Mouse (Mus musculus): ENCODE measurements around the gene Ltb. TPM values are rescaled to one million over a fixed set of nuclear protein-coding genes. Genes with fewer than 3 reads are reported as not detected.

The Ltb gene
- polyA plus RNA-seq, 1 experiment from 2014 or later, result 0.64 TPM

DNA sequence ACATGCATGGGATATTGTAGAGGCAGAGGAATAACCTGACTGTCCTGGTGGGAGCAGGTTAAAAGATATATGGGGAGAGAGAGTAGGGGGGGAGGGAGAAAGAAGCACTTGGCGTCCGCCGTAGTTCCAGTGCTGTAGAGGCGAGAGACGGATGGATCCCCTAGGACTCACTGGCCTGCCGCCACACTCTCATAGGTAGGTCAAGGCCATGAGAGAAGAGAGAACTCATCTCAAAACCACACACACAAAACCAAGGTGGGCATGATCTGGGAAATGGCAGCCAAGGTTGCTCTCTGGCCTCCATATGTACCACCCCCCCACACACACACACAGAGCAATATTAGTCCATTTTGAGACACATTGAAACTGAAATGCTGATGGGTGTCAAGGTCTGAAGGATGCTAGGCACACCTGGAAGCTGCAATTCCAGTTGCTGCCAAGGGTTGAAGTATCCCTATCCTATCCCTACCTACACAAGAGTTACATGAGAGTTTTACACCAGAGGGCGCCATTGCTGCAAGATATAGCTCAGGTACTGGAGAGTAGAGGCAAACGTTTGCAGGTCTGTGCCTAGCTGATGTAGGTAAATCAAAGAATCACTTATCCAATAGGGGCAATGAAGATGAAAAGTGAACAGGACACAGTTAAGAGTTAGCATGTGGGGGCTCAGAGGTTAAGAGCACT lies 27.7 kb upstream of the Ltb start:
- peak overlapping the region; percentile 77 for H3K9ac ChIP-seq
- peak overlapping the region; percentile 99 for H3K27ac ChIP-seq (replicated peaks)
- H3K9me3 ChIP-seq, result no peaks in the 10 kb centered on the region

GRCm38 (mm10) chr17:35167794-35168193 lies 26.4 kb upstream of the Ltb start:
- Histone ChIP-seq H3K9me3 (no peaks in the 10 kb centered on the region), H3K4me3 (no peak overlapping the region), H3K4me1 (peaks cover 21% of the 10 kb centered on the region), H3K27me3 (replicated peaks) (no peaks in the 10 kb centered on the region; the same call in 1 of the 2 replicates), H3K27ac (replicated peaks) (no peak overlapping the region), H3K9ac (no peak overlapping the region), H3K36me3 (no peaks in the 10 kb centered on the region), H3K4me2 (no peak overlapping the region)
- 80% methylated on average over 7 of the region's 7 CpGs for WGBS
- ATAC-seq (ENCODE audit: extremely low read depth, insufficient number of reproducible peaks, low FRiP score, low TSS enrichment), result no peak

More for the DNA sequence above, 27.7 kb upstream of the Ltb start:
- 69% methylated on average over 8 of the region's 8 CpGs for WGBS
- Histone ChIP-seq H3K4me1 (peaks cover 34% of the 10 kb centered on the region), H3K4me3 (peak overlapping the region; percentile 100), H3K4me2 (peak overlapping the region; percentile 72), H3K27me3 (replicated peaks) (no peaks in the 10 kb centered on the region), H3K36me3 (peaks cover 12% of the 10 kb centered on the region)
- no peak for ATAC-seq (ENCODE audit: extremely low read depth, insufficient number of reproducible peaks, low FRiP score, low TSS enrichment)

GRCm38 (mm10) chr17:35168541-35169207 lies 25.6 kb upstream of the Ltb start:
- Histone ChIP-seq H3K9ac (0 out of 2 replicates have a peak overlapping the region, but pooled peaks have one; percentile 52), H3K4me1 (peaks cover 13% of the 10 kb centered on the region), H3K4me3 (no peak overlapping the region), H3K9me3 (no peaks in the 10 kb centered on the region), H3K4me2 (no peak overlapping the region), H3K27me3 (replicated peaks) (no peaks in the 10 kb centered on the region; the same call in 1 of the 2 replicates), H3K36me3 (no peaks in the 10 kb centered on the region), H3K27ac (replicated peaks) (no peak overlapping the region)
- ATAC-seq (ENCODE audit: extremely low read depth, insufficient number of reproducible peaks, low FRiP score, low TSS enrichment), result no peak
- 14% methylated on average over 4 of the region's 4 CpGs for WGBS

DNA sequence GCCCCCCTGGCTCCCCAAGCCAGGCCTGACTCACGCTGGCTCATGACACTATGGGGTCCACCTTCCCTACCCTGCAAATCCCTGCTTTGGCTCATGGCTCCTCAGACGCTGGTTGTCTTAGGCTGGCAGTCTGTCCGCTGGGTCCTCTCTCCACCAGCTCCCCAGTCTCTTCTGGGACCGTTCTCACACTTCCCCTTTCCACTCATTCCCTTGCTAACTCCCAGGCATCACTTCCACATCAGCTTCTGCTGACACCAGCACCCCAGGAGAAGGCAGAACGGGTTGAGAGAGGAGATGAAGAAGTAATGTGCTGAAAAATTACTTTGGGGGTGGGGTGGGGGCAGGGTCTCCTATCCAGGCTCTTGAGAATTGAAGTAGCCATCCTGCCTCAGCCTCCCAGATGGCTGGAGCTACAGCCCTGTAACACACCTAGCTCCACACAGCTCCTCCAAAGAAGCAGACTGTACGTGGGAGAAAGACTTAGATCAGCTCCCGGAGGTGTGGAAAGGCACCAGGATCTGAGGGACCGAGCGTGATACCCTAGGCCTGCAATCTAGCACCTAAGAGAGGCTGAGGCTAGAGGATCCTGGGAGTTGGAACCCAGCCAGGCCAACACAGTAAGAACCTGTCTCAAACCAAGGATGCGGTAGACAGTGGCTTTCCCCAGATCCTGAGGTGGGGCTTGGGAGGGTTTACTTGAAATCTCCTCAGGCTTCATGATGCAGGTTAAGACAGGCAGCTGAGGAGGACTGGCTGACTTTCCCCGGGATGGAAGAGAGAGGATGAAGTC lies 21.6 kb upstream of the Ltb start:
- H3K27ac ChIP-seq (replicated peaks), result no peak overlapping the region
- no peaks in the 10 kb centered on the region for H3K9me3 ChIP-seq
- peaks cover 4% of the 10 kb centered on the region; the same call in 1 of the 2 replicates for H3K27me3 ChIP-seq (replicated peaks)
- no peak for ATAC-seq (ENCODE audit: extremely low read depth, insufficient number of reproducible peaks, low FRiP score, low TSS enrichment)
- no peak overlapping the region for H3K4me3 ChIP-seq
- H3K36me3 ChIP-seq, result no peaks in the 10 kb centered on the region
- H3K9ac ChIP-seq, result no peak overlapping the region
- 0 out of 2 replicates have a peak, but pooled peaks cover 4% of the 10 kb centered on the region for H3K4me1 ChIP-seq
- no peak overlapping the region for H3K4me2 ChIP-seq
- WGBS, result 52% methylated on average over 11 of the region's 11 CpGs

GRCm38 (mm10) chr17:35173329-35173728 lies 20.9 kb upstream of the Ltb start:
- no peak overlapping the region for H3K9ac ChIP-seq

DNA sequence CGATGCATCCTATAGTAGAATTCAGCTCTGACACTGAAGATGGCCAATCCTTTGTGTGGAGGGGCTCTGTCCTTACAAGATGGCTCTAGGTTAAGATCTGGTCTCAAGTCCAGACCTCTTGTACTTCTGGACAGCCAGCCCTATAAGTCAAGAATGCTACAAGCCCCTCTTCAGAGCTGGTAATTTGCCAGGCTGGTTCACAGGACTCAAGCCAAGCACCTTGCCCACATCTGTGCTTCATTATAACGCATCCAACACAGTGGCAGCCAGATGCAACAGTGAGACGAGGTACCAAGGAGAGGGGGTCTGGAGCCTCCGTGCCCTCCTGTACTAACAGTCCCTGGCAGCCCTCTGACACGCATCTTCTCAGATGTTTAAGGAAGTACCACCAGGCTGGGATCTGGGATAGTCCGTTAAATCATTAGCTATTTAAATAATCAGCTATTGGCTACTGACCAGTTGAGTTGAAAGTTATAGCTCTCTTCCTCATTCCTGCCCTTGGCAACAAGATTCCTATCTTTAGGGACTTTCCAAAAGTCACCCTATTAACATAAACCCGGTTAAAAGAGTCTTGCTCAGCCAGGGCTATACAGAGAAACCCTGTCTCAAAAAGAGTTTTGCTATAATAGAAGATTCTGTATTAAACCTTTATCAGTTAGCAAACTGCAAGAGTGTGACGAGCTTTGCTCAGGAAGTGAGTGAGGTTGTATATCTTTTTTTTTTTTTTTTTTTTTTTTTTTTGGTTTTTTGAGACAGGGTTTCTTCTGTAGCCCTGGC lies 19.9 kb upstream of the Ltb start:
- Histone ChIP-seq H3K36me3 (no peaks in the 10 kb centered on the region), H3K27me3 (replicated peaks) (peaks cover 4% of the 10 kb centered on the region; the same call in 1 of the 2 replicates), H3K4me2 (no peak overlapping the region), H3K4me1 (0 out of 2 replicates have a peak, but pooled peaks cover 4% of the 10 kb centered on the region), H3K9me3 (no peaks in the 10 kb centered on the region), H3K4me3 (no peak overlapping the region), H3K9ac (no peak overlapping the region), H3K27ac (replicated peaks) (no peak overlapping the region)
- ATAC-seq (ENCODE audit: extremely low read depth, insufficient number of reproducible peaks, low FRiP score, low TSS enrichment), result no peak
- 59% methylated on average over 8 of the region's 8 CpGs for WGBS

More at GRCm38 (mm10) chr17:35173329-35173728, 20.9 kb upstream of the Ltb start:
- WGBS, result 57% methylated on average over 3 of the region's 3 CpGs
- no peak overlapping the region for H3K27ac ChIP-seq (replicated peaks)
- H3K27me3 ChIP-seq (replicated peaks), result peaks cover 4% of the 10 kb centered on the region; the same call in 1 of the 2 replicates
- no peaks in the 10 kb centered on the region for H3K9me3 ChIP-seq
- ATAC-seq (ENCODE audit: extremely low read depth, insufficient number of reproducible peaks, low FRiP score, low TSS enrichment), result no peak
- H3K36me3 ChIP-seq, result no peaks in the 10 kb centered on the region
- 0 out of 2 replicates have a peak, but pooled peaks cover 4% of the 10 kb centered on the region for H3K4me1 ChIP-seq
- no peak overlapping the region for H3K4me3 ChIP-seq
- no peak overlapping the region for H3K4me2 ChIP-seq

DNA sequence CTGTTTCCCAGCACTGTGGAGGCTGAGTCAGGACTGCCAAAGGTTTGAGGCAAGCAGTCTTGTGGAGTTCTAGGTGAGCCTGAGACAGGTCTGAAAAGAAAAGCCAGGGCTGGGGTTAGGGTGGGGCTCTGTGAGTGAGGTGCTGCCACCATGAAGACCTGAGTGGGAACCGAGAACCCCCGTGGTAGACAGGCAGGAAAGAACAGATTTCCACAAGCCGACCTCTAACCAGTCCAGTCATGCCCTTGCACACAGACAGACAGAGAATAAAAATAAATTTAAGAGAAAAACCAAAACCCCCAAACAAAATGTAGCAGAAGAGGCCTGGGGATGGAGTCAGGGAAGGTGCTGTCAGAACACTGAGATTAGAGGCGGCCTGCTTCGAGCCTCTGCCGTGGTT lies 18.9 kb upstream of the Ltb start:
- Histone ChIP-seq H3K27ac (replicated peaks) (no peak overlapping the region), H3K27me3 (replicated peaks) (peaks cover 8% of the 10 kb centered on the region; the same call in 1 of the 2 replicates), H3K4me2 (no peak overlapping the region), H3K9me3 (no peaks in the 10 kb centered on the region), H3K4me3 (no peak overlapping the region), H3K4me1 (0 out of 2 replicates have a peak, but pooled peaks cover 4% of the 10 kb centered on the region), H3K36me3 (no peaks in the 10 kb centered on the region), H3K9ac (no peak overlapping the region)
- ATAC-seq (ENCODE audit: extremely low read depth, insufficient number of reproducible peaks, low FRiP score, low TSS enrichment), result no peak
- 68% methylated on average over 6 of the region's 6 CpGs for WGBS

GRCm38 (mm10) chr17:35175968-35176367 lies 18.3 kb upstream of the Ltb start, which contains the start of gene Aif1:
TSS of gene Aif1 (minus strand) at chr17:35176068.
- no peak within 1 kb of the TSS for H3K4me2 ChIP-seq
- no peaks in the 10 kb centered on the region for H3K9me3 ChIP-seq
- H3K4me3 ChIP-seq, result no peak within 1 kb of the TSS
- H3K27ac ChIP-seq (replicated peaks), result no peak within 1 kb of the TSS
- no peaks in the 10 kb centered on the region for H3K36me3 ChIP-seq
- no peak for ATAC-seq (ENCODE audit: extremely low read depth, insufficient number of reproducible peaks, low FRiP score, low TSS enrichment)
- 57% methylated on average over 2 of the region's 2 CpGs for whole genome bisulfite sequencing
- peaks cover 8% of the 10 kb centered on the region; the same call in 1 of the 2 replicates for H3K27me3 ChIP-seq (replicated peaks)
- H3K4me1 ChIP-seq, result 0 out of 2 replicates have a peak, but pooled peaks cover 1% of the 10 kb centered on the region
- H3K9ac ChIP-seq, result no peak within 1 kb of the TSS

GRCm38 (mm10) chr17:35178528-35178927 lies 15.7 kb upstream of the Ltb start:
- Histone ChIP-seq H3K4me2 (no peak overlapping the region), H3K36me3 (no peaks in the 10 kb centered on the region), H3K4me1 (no peaks in the 10 kb centered on the region), H3K27ac (replicated peaks) (no peak overlapping the region), H3K27me3 (replicated peaks) (peaks cover 8% of the 10 kb centered on the region; the same call in 1 of the 2 replicates), H3K9ac (no peak overlapping the region), H3K9me3 (no peaks in the 10 kb centered on the region), H3K4me3 (no peak overlapping the region)
- ATAC-seq (ENCODE audit: extremely low read depth, insufficient number of reproducible peaks, low FRiP score, low TSS enrichment), result no peak
- 8% methylated on average over 5 of the region's 5 CpGs for WGBS

DNA sequence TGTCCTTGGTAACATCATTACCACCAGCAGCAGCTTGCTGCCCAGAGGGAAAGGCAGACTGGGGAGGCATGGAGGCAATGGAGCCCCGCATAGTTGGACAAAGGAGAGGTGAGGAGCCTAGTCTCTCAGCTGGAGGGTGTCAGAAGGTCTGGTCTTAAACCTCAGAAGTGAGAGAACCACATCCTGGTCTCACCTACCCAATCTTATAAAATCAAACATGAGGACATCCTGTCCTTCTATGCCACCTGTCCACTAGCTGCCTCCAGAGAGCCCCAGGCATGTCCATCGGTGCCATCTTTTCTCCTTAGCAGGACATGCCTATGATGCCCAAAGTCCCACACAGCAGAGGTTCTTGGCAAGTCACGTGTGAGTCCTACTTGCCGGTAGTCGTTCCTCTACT lies 14.1 kb upstream of the Ltb start:
- Histone ChIP-seq H3K9me3 (no peaks in the 10 kb centered on the region), H3K27ac (replicated peaks) (no peak overlapping the region), H3K4me2 (no peak overlapping the region), H3K4me1 (no peaks in the 10 kb centered on the region), H3K36me3 (no peaks in the 10 kb centered on the region), H3K4me3 (no peak overlapping the region), H3K9ac (no peak overlapping the region), H3K27me3 (replicated peaks) (peaks cover 8% of the 10 kb centered on the region; the same call in 1 of the 2 replicates)
- WGBS, result 81% methylated on average over 5 of the region's 5 CpGs
- ATAC-seq (ENCODE audit: extremely low read depth, insufficient number of reproducible peaks, low FRiP score, low TSS enrichment), result no peak
